Mouse (Mus musculus) heart, embryonic 14.5 days (tissue): ENCODE measurements at regions not wholly inside any gene's neighbourhood (a gene's known extent, or its start where the extent isn't known, plus 50 kb on each side); places are given as distances from the start of the nearest gene placed in this dataset.

Experiments
- ATAC-seq: fragments of 200-750 bp; cut with Nextera tagmentation; 2 replicates; pipeline ENCODE4 v1.8.0; 2017; ENCODE audit warnings: low read depth, moderate TSS enrichment; ENCODE audit not compliant: insufficient number of reproducible peaks, insufficient read depth, low FRiP score
- H3K27ac ChIP-seq, 2 experiments: fragments of 200-500 bp in 1 of 2; fragments of 300-500 bp in 1 of 2; sonication (generic) in 1 of 2; replicated peaks in 1 of 2; 2 replicates each; pipeline ENCODE4 v1.5.1; 2012 to 2014; ENCODE audit warnings: low read depth in 2 of 2, low read length in 2 of 2, control low read depth in 1 of 2, mild to moderate bottlenecking in 1 of 2, mixed read lengths in 1 of 2; ENCODE audit not compliant: control insufficient read depth in 1 of 2, insufficient read depth in 1 of 2
- H3K27me3 ChIP-seq: fragments of 300-500 bp; sonication (generic); 2 replicates; pipeline ENCODE4 v1.6.1; 2014; ENCODE audit warnings: mild to moderate bottlenecking, low read length, control low read depth; ENCODE audit not compliant: control insufficient read depth, insufficient read depth
- H3K36me3 ChIP-seq: fragments of 300-500 bp; sonication (generic); 2 replicates; pipeline ENCODE4 v1.6.1; 2014; ENCODE audit warnings: mild to moderate bottlenecking, control low read depth, low read length, mixed read lengths; ENCODE audit not compliant: control insufficient read depth, insufficient read depth
- H3K4me1 ChIP-seq, 2 experiments: fragments of 200-500 bp in 1 of 2; fragments of 300-500 bp in 1 of 2; sonication (generic) in 1 of 2; 2 replicates each; pipeline ENCODE4 v1.6.1; 2012 to 2014; ENCODE audit warnings: low read length in 2 of 2, control low read depth in 1 of 2, mixed read lengths in 1 of 2; ENCODE audit not compliant: control insufficient read depth in 2 of 2, insufficient read depth in 2 of 2
- H3K4me2 ChIP-seq: fragments of 300-500 bp; sonication (generic); 2 replicates; pipeline ENCODE4 v1.6.1; 2014; ENCODE audit warnings: mild to moderate bottlenecking, low read length
- H3K4me3 ChIP-seq, 2 experiments: fragments of 200-500 bp in 1 of 2; fragments of 300-500 bp in 1 of 2; sonication (generic) in 1 of 2; 2 replicates each; pipeline ENCODE4 v1.5.1; 2012 to 2014; ENCODE audit warnings: low read length in 2 of 2, mild to moderate bottlenecking in 2 of 2, control low read depth in 1 of 2, low read depth in 1 of 2, moderate library complexity in 1 of 2; ENCODE audit not compliant: control insufficient read depth in 1 of 2, insufficient read depth in 1 of 2
- H3K9ac ChIP-seq: fragments of 300-500 bp; sonication (generic); 2 replicates; pipeline ENCODE4 v1.6.1; 2014; ENCODE audit warnings: mild to moderate bottlenecking, low read length
- H3K9me3 ChIP-seq: fragments of 300-500 bp; sonication (generic); 2 replicates; pipeline ENCODE4 v1.6.1; 2016; ENCODE audit warnings: low read length, control low read depth; ENCODE audit not compliant: control insufficient read depth
- WGBS: fragments of 180-500 bp; shearing (Covaris S2); extraction: QIAGEN DNeasy Blood & Tissue Kit; methylation state at CpG from one replicate; pipeline ENCODE4 v1.1.7; 2014; 5-methylcytosine and 5-hydroxymethylcytosine counted together

GRCm38 (mm10) chr2:148503143-148503854, 59.9 kb upstream of the Cd93 start:
- Histone ChIP-seq H3K27ac (no peak overlapping the region; a peak in 1 of 4 replicates), H3K4me2 (no peak overlapping the region), H3K27me3 (no peaks in the 10 kb centered on the region), H3K36me3 (no peaks in the 10 kb centered on the region), H3K4me1 (peaks cover 4 to 14% of the 10 kb centered on the region in 2 experiments; a peak in 2 of 4 replicates), H3K4me3 (no peak overlapping the region), H3K9ac (no peak overlapping the region), H3K9me3 (no peaks in the 10 kb centered on the region)
- WGBS: 92% methylated on average over 2 of the region's 2 CpGs
- no peak for ATAC-seq

GRCm38 (mm10) chr2:148502321-148502720, 59.0 kb upstream of the Cd93 start:
- H3K27ac ChIP-seq: no peak overlapping the region
- H3K4me3 ChIP-seq: no peak overlapping the region
- 54% methylated on average over 2 of the region's 2 CpGs for WGBS
- no peak overlapping the region for H3K4me2 ChIP-seq
- peaks cover 4 to 14% of the 10 kb centered on the region in 2 experiments; a peak in 2 of 4 replicates for H3K4me1 ChIP-seq
- ATAC-seq: no peak
- H3K27me3 ChIP-seq: no peaks in the 10 kb centered on the region
- no peaks in the 10 kb centered on the region for H3K36me3 ChIP-seq
- no peak overlapping the region for H3K9ac ChIP-seq
- no peaks in the 10 kb centered on the region for H3K9me3 ChIP-seq

DNA sequence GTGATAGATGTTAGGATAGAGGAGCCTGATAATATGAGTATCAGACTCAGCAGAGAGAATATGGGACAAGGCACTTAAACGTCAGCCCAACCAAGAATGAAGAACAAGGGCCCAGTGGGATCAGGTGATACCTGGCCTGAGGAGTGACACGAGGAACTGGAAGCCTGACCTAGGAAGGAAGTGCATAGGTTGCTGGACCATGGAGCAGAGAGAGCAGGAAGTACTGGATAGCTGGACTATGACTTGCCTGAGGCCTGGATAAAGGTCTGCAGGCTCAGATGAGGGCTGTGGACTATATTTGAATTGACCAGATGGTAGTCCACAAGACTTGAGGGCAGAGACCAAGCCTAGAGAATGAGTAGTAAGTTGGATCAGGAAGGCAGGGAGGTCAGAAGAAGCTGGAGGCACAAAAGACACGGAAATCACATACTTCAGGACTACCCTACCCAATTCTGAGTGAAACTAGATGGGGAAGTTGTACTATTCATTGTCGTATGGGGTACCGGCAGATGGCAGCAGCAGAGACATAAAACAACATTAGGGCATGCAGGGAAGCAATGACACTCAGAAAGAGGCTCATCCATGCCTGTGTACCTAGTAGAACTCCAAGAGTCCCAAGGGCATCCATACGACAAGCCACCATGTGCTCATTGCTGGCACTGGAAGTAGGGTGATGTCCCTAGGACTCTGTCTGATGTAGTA, 57.0 kb upstream of the Cd93 start:
- H3K36me3 ChIP-seq: no peaks in the 10 kb centered on the region
- H3K4me2 ChIP-seq: no peak overlapping the region
- H3K27me3 ChIP-seq: no peaks in the 10 kb centered on the region
- no peak overlapping the region for H3K4me3 ChIP-seq
- H3K9me3 ChIP-seq: no peaks in the 10 kb centered on the region
- H3K4me1 ChIP-seq: peaks cover 0 to 13% of the 10 kb centered on the region in 2 experiments; a peak in 2 of 4 replicates
- ATAC-seq: no peak
- H3K27ac ChIP-seq: no peak overlapping the region
- no peak overlapping the region for H3K9ac ChIP-seq
- 79% methylated on average over 6 of the region's 6 CpGs for WGBS

GRCm38 (mm10) chr2:148497452-148498302, 54.3 kb upstream of the Cd93 start:
- Histone ChIP-seq H3K9ac (no peak overlapping the region), H3K27me3 (no peaks in the 10 kb centered on the region), H3K36me3 (no peaks in the 10 kb centered on the region), H3K27ac (no peak overlapping the region), H3K9me3 (no peaks in the 10 kb centered on the region), H3K4me3 (no peak overlapping the region), H3K4me2 (no peak overlapping the region), H3K4me1 (0 out of 4 replicates have a peak, but pooled peaks cover 0 to 6% of the 10 kb centered on the region in 2 experiments)
- 58% methylated on average over 12 of the region's 12 CpGs for WGBS
- no peak for ATAC-seq

- Histone ChIP-seq H3K9ac (no peak overlapping the region), H3K27me3 (no peaks in the 10 kb centered on the region), H3K4me2 (no peak overlapping the region), H3K9me3 (no peaks in the 10 kb centered on the region), H3K4me1 (no peaks in the 10 kb centered on the region), H3K27ac (no peak overlapping the region), H3K4me3 (no peak overlapping the region), H3K36me3 (no peaks in the 10 kb centered on the region)
- ATAC-seq: no peak
- 84% methylated on average over 6 of the region's 6 CpGs for WGBS
These were observed 53.0 kb upstream of the Cd93 start for GRCm38 (mm10) chr2:148496151-148497040.

DNA sequence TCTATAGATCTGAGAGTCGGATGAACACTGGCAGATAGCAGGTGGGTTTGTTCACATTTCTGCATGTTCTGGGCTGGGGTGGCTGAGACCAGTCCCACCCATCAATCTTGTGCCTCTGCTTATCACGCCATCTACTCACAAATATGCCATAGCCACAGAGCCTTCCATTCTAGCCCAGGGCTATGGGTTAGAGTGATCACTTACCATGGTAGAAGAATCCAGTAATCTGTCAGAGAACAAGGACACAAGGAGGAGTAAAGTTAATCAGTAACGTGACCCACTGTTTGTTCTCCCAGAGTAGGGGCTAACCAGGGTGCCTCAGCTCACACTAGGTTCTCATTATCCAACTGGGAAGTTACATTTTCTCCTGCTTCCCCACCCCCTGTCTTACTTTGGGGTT, 52.1 kb upstream of the Cd93 start:
- Histone ChIP-seq H3K9ac (no peak overlapping the region), H3K4me1 (peaks cover 0 to 2% of the 10 kb centered on the region in 2 experiments; a peak in 1 of 4 replicates), H3K4me3 (no peak overlapping the region), H3K9me3 (no peaks in the 10 kb centered on the region), H3K36me3 (no peaks in the 10 kb centered on the region), H3K4me2 (no peak overlapping the region), H3K27ac (no peak overlapping the region), H3K27me3 (no peaks in the 10 kb centered on the region)
- no peak for ATAC-seq
- 82% methylated on average over 3 of the region's 3 CpGs for WGBS

DNA sequence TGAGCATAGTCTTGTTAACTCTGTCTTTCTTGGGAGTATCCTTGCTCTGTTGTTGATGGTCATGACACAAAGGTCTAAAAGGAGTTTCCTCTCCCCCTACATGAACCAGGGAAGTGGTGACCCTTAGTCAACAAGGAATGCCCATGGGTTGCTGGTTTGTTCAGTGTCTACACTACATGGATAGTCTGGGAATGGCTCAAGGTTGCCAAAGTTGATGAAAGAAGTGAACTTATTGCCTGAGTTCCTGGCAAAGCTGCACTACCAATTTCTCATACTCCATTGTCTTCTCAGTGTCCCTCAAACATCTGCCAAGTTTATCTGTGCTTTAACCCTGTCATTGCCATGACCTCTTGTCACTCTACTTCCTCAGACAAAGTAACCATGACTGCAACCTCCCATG, 49.9 kb upstream of the Cd93 start:
- no peak for ATAC-seq
- Histone ChIP-seq H3K9me3 (no peaks in the 10 kb centered on the region), H3K4me3 (no peak overlapping the region), H3K4me2 (no peak overlapping the region), H3K9ac (no peak overlapping the region), H3K27ac (no peak overlapping the region), H3K36me3 (no peaks in the 10 kb centered on the region), H3K4me1 (peaks cover 3 to 9% of the 10 kb centered on the region in 2 experiments; a peak in 3 of 4 replicates), H3K27me3 (no peaks in the 10 kb centered on the region)
